Mouse (Mus musculus) small intestine, adult 2 months (tissue): Measurements from ENCODE around the gene Abat.

Experiments
- CTCF ChIP-seq: fragments of 200-500 bp; IDR thresholded peaks from 2 replicates; pipeline ENCODE4 v1.5.1; 2012; ENCODE audit warnings: low read depth, mild to moderate bottlenecking, control low read depth, inconsistent platforms, low read length, moderate library complexity, mixed read lengths; ENCODE audit not compliant: insufficient replicate concordance, insufficient read length; ENCODE audit errors: extremely low read depth
- POLR2A ChIP-seq: fragments of 200-500 bp; IDR thresholded peaks from 2 replicates; pipeline ENCODE4 v1.6.1; 2012; ENCODE audit warnings: low read depth, mild to moderate bottlenecking, control low read depth, inconsistent platforms, low read length, moderate library complexity

GRCm38 (mm10) chr16:8514180-8514579 lies 951 bp downstream of the Abat start:
- TF ChIP-seq CTCF, result no peak
- no peak for TF ChIP-seq POLR2A
